Mouse (Mus musculus): Measurements from ENCODE around the gene Zmiz1. TPM values are rescaled to one million over a fixed set of nuclear protein-coding genes. Genes with fewer than 3 reads are reported as not detected.

The Zmiz1 gene
- total RNA-seq, 2 experiments from 2014 or later: 27.4 to 34.5 TPM

GRCm38 (mm10) chr14:25467911-25468668 lies 9.1 kb downstream of the Zmiz1 start:
- no peak for TF ChIP-seq CTCF (IDR thresholded peaks at IDR 0.05)
- peak; percentile 42 for DNase-seq
- no peak overlapping the region for H3K4me3 ChIP-seq
- intact Hi-C loops (cut with DNase I): no loop called here
- peak overlapping the region; percentile 92 for H3K27ac ChIP-seq

- no peak overlapping the region for H3K4me3 ChIP-seq
- no peak for DNase-seq
- intact Hi-C loops (cut with DNase I): no loop called here
- TF ChIP-seq CTCF (IDR thresholded peaks at IDR 0.05): 0 out of 2 replicates have a peak, but pooled peaks have one; percentile 9
- peak overlapping the region; percentile 92 for H3K27ac ChIP-seq
These were observed 10.0 kb downstream of the Zmiz1 start for GRCm38 (mm10) chr14:25468891-25469529.

- DNase-seq: peak; percentile 39
- intact Hi-C loops (cut with DNase I): no loop called here
- no peak overlapping the region for H3K4me3 ChIP-seq
- peak overlapping the region; percentile 92 for H3K27ac ChIP-seq
- TF ChIP-seq CTCF (IDR thresholded peaks at IDR 0.05): no peak
These were observed 11.3 kb downstream of the Zmiz1 start for GRCm38 (mm10) chr14:25470224-25470805.

GRCm38 (mm10) chr14:25471035-25471434 lies 12.1 kb downstream of the Zmiz1 start:
- Histone ChIP-seq H3K4me3 (no peak overlapping the region), H3K27ac (peak overlapping the region; percentile 92)
- intact Hi-C loops (cut with DNase I): no loop called here
- no peak for TF ChIP-seq CTCF (IDR thresholded peaks at IDR 0.05)
- DNase-seq: peak; percentile 17

- intact Hi-C loops (cut with DNase I): no loop called here
- peak overlapping the region; percentile 15; the same call in 1 of the 2 replicates for H3K4me3 ChIP-seq
- no peak for TF ChIP-seq CTCF (IDR thresholded peaks at IDR 0.05)
- peak; percentile 44 for DNase-seq
- peak overlapping the region; percentile 92 for H3K27ac ChIP-seq
These were observed 13.3 kb downstream of the Zmiz1 start for GRCm38 (mm10) chr14:25472096-25472861.

GRCm38 (mm10) chr14:25472981-25473649 lies 14.1 kb downstream of the Zmiz1 start:
- DNase-seq: peak; percentile 68
- intact Hi-C loops (cut with DNase I): no loop called here
- Histone ChIP-seq H3K4me3 (peak overlapping the region; percentile 15; the same call in 1 of the 2 replicates), H3K27ac (peak overlapping the region; percentile 92)
- TF ChIP-seq CTCF (IDR thresholded peaks at IDR 0.05): no peak

- DNase-seq: no peak
- intact Hi-C loops (cut with DNase I): no loop called here
- TF ChIP-seq CTCF (IDR thresholded peaks at IDR 0.05): no peak
- Histone ChIP-seq H3K27ac (peak overlapping the region; percentile 92), H3K4me3 (no peak overlapping the region)
These were observed 15.0 kb downstream of the Zmiz1 start for GRCm38 (mm10) chr14:25474017-25474416.

GRCm38 (mm10) chr14:25474732-25475131 lies 15.7 kb downstream of the Zmiz1 start:
- H3K4me3 ChIP-seq: 0 out of 2 replicates have a peak overlapping the region, but pooled peaks have one; percentile 7
- TF ChIP-seq CTCF (IDR thresholded peaks at IDR 0.05): no peak
- intact Hi-C loops (cut with DNase I): loop anchor here (5.0 kb wide), 1 partner anchor 38 kb away; no protein-coding TSS in a partner anchor
- peak overlapping the region; percentile 92 for H3K27ac ChIP-seq
- peak; percentile 39 for DNase-seq

GRCm38 (mm10) chr14:25476048-25476447 lies 17.1 kb downstream of the Zmiz1 start:
- Histone ChIP-seq H3K4me3 (peak overlapping the region; percentile 32), H3K27ac (peak overlapping the region; percentile 92)
- no peak for TF ChIP-seq CTCF (IDR thresholded peaks at IDR 0.05)
- intact Hi-C loops (cut with DNase I): loop anchor here (5.0 kb wide), 1 partner anchor 36 kb away; no protein-coding TSS in a partner anchor
- peak; percentile 46 for DNase-seq

GRCm38 (mm10) chr14:25476453-25476852 lies 17.5 kb downstream of the Zmiz1 start:
- intact Hi-C loops (cut with DNase I): loop anchor here (5.0 kb wide), 1 partner anchor 36 kb away; no protein-coding TSS in a partner anchor

GRCm38 (mm10) chr14:25477268-25477667 lies 18.3 kb downstream of the Zmiz1 start:
- no peak overlapping the region for H3K4me3 ChIP-seq
- H3K27ac ChIP-seq: peak overlapping the region; percentile 92
- intact Hi-C loops (cut with DNase I): loop anchor here (5.0 kb wide), 1 partner anchor 35 kb away; no protein-coding TSS in a partner anchor
- DNase-seq: no peak
- no peak for TF ChIP-seq CTCF (IDR thresholded peaks at IDR 0.05)

More at GRCm38 (mm10) chr14:25476453-25476852, 17.5 kb downstream of the Zmiz1 start:
- Histone ChIP-seq H3K27ac (peak overlapping the region; percentile 92), H3K4me3 (peak overlapping the region; percentile 32)
- no peak for TF ChIP-seq CTCF (IDR thresholded peaks at IDR 0.05)
- peak; percentile 84 for DNase-seq

Data from gastrocnemius, adult 2 months (tissue).